Mouse (Mus musculus) heart, embryonic 13.5 days (tissue): ENCODE data around the gene Rsph9. TPM values are rescaled to one million over a fixed set of nuclear protein-coding genes. Genes with fewer than 3 reads are reported as not detected.

Source experiments
- ATAC-seq: fragments of 200-750 bp; cut with Nextera tagmentation; 2 replicates; pipeline ENCODE4 v1.8.0; 2017; ENCODE audit warnings: moderate TSS enrichment; ENCODE audit not compliant: insufficient number of reproducible peaks, low FRiP score, low TSS enrichment; ENCODE audit errors: extremely low read depth
- H3K27ac ChIP-seq: fragments of 300-500 bp; sonication (generic); replicated peaks from 2 replicates; pipeline ENCODE4 v1.5.1; 2015; ENCODE audit warnings: moderate library complexity, mild to moderate bottlenecking, inconsistent platforms
- H3K27me3 ChIP-seq: fragments of 300-500 bp; sonication (generic); replicated peaks from 2 replicates; pipeline ENCODE4 v1.6.1; 2015; ENCODE audit warnings: mild to moderate bottlenecking, inconsistent platforms
- H3K36me3 ChIP-seq: fragments of 300-500 bp; sonication (generic); 2 replicates; pipeline ENCODE4 v1.6.1; 2015; ENCODE audit warnings: mild to moderate bottlenecking, inconsistent platforms
- H3K4me1 ChIP-seq: fragments of 300-500 bp; sonication (generic); 2 replicates; pipeline ENCODE4 v1.6.1; 2015; ENCODE audit warnings: inconsistent platforms
- H3K4me2 ChIP-seq: fragments of 300-500 bp; sonication (generic); 2 replicates; pipeline ENCODE4 v1.6.1; 2015; ENCODE audit warnings: inconsistent platforms, mild to moderate bottlenecking, moderate library complexity
- H3K4me3 ChIP-seq: fragments of 300-500 bp; sonication (generic); 2 replicates; pipeline ENCODE4 v1.5.1; 2015; ENCODE audit warnings: moderate library complexity, mild to moderate bottlenecking, inconsistent platforms
- H3K9ac ChIP-seq: fragments of 300-500 bp; sonication (generic); 2 replicates; pipeline ENCODE4 v1.6.1; 2015; ENCODE audit warnings: inconsistent platforms, mild to moderate bottlenecking, moderate library complexity
- H3K9me3 ChIP-seq: fragments of 300-500 bp; sonication (generic); 2 replicates; pipeline ENCODE4 v1.6.1; 2016; ENCODE audit warnings: inconsistent platforms
- WGBS: fragments of 180-500 bp; shearing (Covaris S2); methylation state at CpG from one replicate; pipeline ENCODE4 v1.1.7; 2015; ENCODE audit warnings: mixed read lengths; 5-methylcytosine and 5-hydroxymethylcytosine counted together
- polyA plus RNA-seq: library from polyadenylated mRNA; unstranded; fragments of >200 nt; fragmentation: Nextera tagmentation; extraction: Ambion mirVana; gene quantifications from 2 replicates; pipeline ENCODE4 v1.2.1, GENCODE M21; 2015

Rsph9 gene
- polyA plus RNA-seq, 1 experiment from 2014 or later = 6.0 TPM

DNA sequence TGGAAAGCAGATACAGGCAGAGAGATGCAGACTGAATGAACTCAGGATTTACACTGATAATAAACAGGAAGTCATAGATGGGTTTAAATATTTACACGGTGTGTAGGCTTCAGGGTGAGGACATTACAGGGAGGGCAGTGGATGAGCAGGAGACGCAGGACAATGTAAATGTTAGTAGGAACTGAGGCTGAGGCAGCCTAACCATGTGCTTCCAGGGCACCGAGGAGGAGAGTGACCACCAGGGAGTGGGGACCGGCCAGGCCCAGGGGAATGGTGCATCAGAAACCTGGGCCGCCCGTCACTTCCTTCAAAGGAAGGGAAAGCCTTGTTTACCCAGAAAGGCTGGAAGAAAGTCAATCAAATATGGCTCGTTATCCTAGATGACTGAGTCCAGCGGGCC lies 45.5 kb downstream of the Rsph9 start:
- Histone ChIP-seq H3K27me3 (peaks cover 23% of the 10 kb centered on the region), H3K9ac (peak overlapping the region; percentile 19; the same call in 1 of the 2 replicates), H3K4me2 (no peak overlapping the region), H3K9me3 (no peaks in the 10 kb centered on the region), H3K27ac (no peak overlapping the region), H3K4me3 (no peak overlapping the region), H3K4me1 (peaks cover 7% of the 10 kb centered on the region; the same call in 1 of the 2 replicates), H3K36me3 (no peaks in the 10 kb centered on the region)
- WGBS = 42% methylated on average over 8 of the region's 8 CpGs
- no peak for ATAC-seq

DNA sequence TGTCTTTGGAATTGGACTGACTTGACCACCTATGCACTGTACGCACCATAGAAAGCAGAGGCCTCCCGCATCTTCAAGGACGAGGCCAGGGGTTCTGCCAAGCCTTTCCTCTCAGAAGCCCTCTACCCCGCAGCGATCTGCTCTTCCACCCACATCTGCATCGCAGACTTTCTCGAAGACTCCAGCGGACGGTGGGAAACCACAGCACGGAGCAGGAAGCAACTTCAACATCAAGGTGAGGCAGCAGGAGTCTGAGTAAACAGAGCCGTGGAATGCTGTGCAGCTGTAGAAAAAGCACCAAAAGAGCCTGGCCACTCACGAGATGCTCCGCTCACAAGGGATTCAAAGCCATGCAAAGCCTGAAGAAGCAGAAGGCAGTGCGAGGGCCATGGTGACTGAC lies 52.1 kb downstream of the Rsph9 start:
- H3K9ac ChIP-seq = no peak overlapping the region
- peaks cover 27% of the 10 kb centered on the region for H3K27me3 ChIP-seq
- H3K4me2 ChIP-seq = no peak overlapping the region
- 80% methylated on average over 14 of the region's 14 CpGs for WGBS
- peaks cover under 1% of the 10 kb centered on the region for H3K4me1 ChIP-seq
- no peak overlapping the region for H3K4me3 ChIP-seq
- ATAC-seq = no peak
- H3K9me3 ChIP-seq = no peaks in the 10 kb centered on the region
- no peak overlapping the region for H3K27ac ChIP-seq
- H3K36me3 ChIP-seq = no peaks in the 10 kb centered on the region

DNA sequence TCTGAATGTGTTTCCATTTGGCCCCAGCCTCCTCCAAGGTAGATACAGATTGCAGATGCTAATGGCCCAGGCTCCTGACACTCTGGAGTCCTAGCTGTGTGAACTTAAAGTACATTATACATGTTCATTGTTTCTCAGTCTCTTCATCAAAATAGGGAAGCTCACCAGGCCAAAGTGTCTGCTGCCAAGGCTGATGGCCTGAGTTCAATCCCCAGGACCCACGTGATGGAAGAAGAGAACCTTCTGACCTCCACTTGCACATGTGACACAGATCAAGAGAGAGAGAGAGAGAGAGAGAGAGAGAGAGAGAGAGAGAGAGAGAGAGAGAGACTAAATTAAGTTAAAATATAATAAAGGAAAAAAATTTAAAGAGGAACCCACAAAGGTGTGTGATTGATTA lies 52.7 kb downstream of the Rsph9 start:
- peaks cover 22% of the 10 kb centered on the region for H3K27me3 ChIP-seq
- peaks cover 6% of the 10 kb centered on the region for H3K4me1 ChIP-seq
- no peak overlapping the region for H3K4me2 ChIP-seq
- no peak overlapping the region for H3K4me3 ChIP-seq
- no peak overlapping the region for H3K27ac ChIP-seq
- H3K36me3 ChIP-seq = no peaks in the 10 kb centered on the region
- WGBS = 88% methylated on average over 1 of the region's 1 CpGs
- no peak overlapping the region for H3K9ac ChIP-seq
- no peak for ATAC-seq
- no peaks in the 10 kb centered on the region for H3K9me3 ChIP-seq

DNA sequence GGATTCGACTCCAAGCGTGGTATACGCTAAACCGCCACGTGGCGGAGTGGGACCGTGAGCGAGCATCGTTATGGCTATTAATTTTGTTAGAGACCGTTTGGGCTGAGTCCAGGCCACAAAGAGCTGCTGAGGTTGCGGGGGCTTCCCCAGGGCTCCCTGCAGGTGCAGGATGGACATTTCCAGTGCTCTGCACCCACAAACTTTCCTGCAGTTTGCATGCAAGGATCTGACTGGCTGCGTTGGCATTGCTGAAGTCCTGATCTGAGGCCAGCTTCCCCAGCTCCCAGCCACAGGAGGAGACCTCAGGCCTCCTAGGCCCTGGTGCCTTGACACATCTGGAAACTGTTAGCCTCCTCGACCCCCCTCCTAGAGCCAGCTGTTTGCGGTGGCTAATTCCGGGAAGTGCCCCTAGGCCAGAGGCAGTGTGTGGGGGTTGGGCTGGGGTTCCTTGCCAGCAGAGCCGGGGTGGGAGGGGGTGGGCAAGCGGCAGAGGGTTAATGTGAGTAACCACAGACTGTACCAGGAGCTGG lies 57.6 kb downstream of the Rsph9 start:
- Histone ChIP-seq H3K9me3 (no peaks in the 10 kb centered on the region), H3K27me3 (0 out of 2 replicates have a peak, but pooled peaks cover 9% of the 10 kb centered on the region), H3K4me1 (peaks cover 39% of the 10 kb centered on the region), H3K9ac (no peak overlapping the region), H3K4me3 (no peak overlapping the region), H3K36me3 (no peaks in the 10 kb centered on the region), H3K4me2 (no peak overlapping the region), H3K27ac (no peak overlapping the region)
- no peak for ATAC-seq
- WGBS = 52% methylated on average over 17 of the region's 17 CpGs

DNA sequence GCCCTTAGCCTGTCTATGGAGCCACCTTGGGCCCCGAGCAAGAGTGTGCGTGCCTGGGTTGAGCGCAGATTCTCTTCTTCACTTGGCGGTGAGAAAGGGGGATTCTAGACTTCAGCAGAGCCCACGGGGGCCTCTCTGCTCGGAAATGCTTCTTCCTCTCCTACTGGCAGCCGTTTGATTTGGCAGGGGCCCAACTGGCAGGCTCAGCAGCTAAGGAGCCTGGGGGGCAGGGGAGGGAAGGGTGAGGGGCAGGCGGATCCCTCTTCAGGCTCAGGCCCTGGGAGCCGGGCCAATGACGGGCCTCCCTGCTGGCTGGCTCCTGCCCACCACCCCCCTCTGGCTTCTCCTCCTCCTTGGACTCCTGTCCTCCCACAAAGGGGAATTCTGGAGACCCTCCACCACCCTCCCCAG lies 59.9 kb downstream of the Rsph9 start:
- peak; percentile 71 for ATAC-seq
- Histone ChIP-seq H3K9ac (peak overlapping the region; percentile 67), H3K4me1 (peaks cover 51% of the 10 kb centered on the region), H3K9me3 (0 out of 2 replicates have a peak, but pooled peaks cover 2% of the 10 kb centered on the region), H3K27ac (peak overlapping the region; percentile 75), H3K36me3 (no peaks in the 10 kb centered on the region), H3K4me2 (peak overlapping the region; percentile 65), H3K27me3 (0 out of 2 replicates have a peak, but pooled peaks cover 9% of the 10 kb centered on the region), H3K4me3 (peak overlapping the region; percentile 34)
- WGBS = 8% methylated on average over 10 of the region's 10 CpGs

DNA sequence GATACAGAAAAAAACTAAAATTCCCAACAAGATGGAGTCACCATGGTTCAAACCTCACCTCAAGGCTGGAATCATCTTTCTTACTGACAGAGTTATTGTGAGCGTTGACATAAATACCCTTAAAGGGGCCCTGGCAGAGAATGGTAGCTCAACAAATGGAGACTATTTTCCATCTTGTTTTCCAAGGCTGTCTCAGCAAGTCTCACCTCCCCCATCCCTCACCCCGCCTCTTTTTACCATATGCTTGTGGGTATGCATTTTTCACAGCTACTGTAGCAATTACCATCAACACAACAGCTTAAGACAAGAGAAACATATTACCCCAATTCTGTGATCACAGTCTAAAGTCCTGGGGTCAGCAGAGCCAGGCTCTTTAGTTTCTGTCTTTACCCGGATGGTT lies 60.6 kb downstream of the Rsph9 start:
- peak overlapping the region; percentile 75 for H3K27ac ChIP-seq
- H3K27me3 ChIP-seq = 0 out of 2 replicates have a peak, but pooled peaks cover 9% of the 10 kb centered on the region
- H3K9ac ChIP-seq = no peak overlapping the region
- H3K36me3 ChIP-seq = no peaks in the 10 kb centered on the region
- no peak for ATAC-seq
- WGBS = 75% methylated on average over 3 of the region's 3 CpGs
- H3K4me1 ChIP-seq = peaks cover 51% of the 10 kb centered on the region
- peak overlapping the region; percentile 65; the same call in 1 of the 2 replicates for H3K4me2 ChIP-seq
- H3K4me3 ChIP-seq = no peak overlapping the region
- H3K9me3 ChIP-seq = 0 out of 2 replicates have a peak, but pooled peaks cover 5% of the 10 kb centered on the region

DNA sequence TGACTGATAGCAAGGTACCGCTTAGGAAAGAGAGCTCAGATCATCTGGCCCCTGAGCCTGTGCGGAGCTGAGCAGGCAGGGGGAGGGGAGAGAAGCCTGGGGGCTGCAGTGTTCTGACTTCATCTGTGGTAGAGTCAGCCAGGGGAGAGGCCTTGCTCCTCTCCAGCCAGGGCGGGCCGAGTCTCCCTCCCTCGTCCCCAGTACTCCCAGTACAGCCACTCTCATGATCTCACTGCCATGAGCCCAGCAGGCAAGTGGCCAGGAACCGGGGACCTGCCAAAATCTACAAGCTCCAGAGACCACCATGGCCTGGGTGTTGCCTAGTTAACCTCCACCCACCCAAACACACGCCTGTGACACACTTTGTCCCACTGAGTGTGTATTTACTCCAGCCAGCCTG lies 62.4 kb downstream of the Rsph9 start:
- Histone ChIP-seq H3K9ac (no peak overlapping the region), H3K4me3 (no peak overlapping the region), H3K36me3 (no peaks in the 10 kb centered on the region), H3K4me2 (no peak overlapping the region), H3K9me3 (0 out of 2 replicates have a peak, but pooled peaks cover 5% of the 10 kb centered on the region), H3K27me3 (0 out of 2 replicates have a peak, but pooled peaks cover 4% of the 10 kb centered on the region), H3K27ac (no peak overlapping the region), H3K4me1 (peaks cover 48% of the 10 kb centered on the region)
- 31% methylated on average over 7 of the region's 7 CpGs for WGBS
- no peak for ATAC-seq

DNA sequence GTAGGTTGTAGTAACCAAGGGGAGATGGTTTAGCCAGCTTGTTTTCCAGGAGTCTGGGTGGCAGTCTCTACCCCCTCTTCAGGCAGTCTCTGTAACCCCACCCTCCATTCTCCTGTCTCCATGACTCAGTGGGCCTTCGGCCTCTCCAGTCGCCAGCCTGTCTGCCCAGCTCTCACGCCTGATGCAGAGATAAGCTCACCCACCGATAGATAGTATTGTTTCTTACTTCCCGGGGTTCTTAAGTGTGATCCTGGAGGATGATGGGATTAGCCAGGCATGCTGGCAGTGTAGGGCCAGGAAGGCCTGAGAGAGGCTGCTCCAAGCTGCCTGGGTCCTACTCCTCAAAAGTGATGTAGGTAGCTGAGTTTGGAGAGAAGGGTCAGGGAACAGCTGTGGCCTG lies 63.0 kb downstream of the Rsph9 start:
- Histone ChIP-seq H3K9ac (no peak overlapping the region), H3K4me1 (peaks cover 42% of the 10 kb centered on the region), H3K27ac (no peak overlapping the region), H3K9me3 (0 out of 2 replicates have a peak, but pooled peaks cover 5% of the 10 kb centered on the region), H3K27me3 (0 out of 2 replicates have a peak, but pooled peaks cover 4% of the 10 kb centered on the region), H3K36me3 (no peaks in the 10 kb centered on the region), H3K4me3 (no peak overlapping the region), H3K4me2 (no peak overlapping the region)
- WGBS = 23% methylated on average over 5 of the region's 5 CpGs
- no peak for ATAC-seq

DNA sequence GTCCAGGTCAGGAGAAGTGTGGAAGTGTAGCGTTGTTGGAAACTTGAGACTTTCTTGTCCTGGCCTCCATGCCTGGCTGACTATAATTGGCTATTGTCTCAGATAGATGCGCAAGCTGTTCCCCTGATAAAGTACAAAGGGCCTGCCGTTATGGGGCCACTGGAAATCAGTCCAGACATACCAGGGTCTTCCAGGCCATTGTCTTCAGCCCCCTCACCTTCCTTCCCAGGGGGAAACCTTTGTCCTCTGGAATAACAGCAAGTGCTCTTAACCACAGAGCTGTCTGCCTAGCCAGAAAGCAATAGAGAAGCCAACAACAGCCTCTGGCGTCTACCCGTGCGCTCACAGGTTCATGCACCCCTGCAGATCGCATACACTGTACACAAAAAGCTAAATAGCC lies 63.6 kb downstream of the Rsph9 start:
- ATAC-seq = no peak
- Histone ChIP-seq H3K4me2 (no peak overlapping the region), H3K9ac (no peak overlapping the region), H3K4me3 (no peak overlapping the region), H3K9me3 (0 out of 2 replicates have a peak, but pooled peaks cover 5% of the 10 kb centered on the region), H3K36me3 (no peaks in the 10 kb centered on the region), H3K27me3 (0 out of 2 replicates have a peak, but pooled peaks cover 4% of the 10 kb centered on the region), H3K4me1 (peaks cover 41% of the 10 kb centered on the region), H3K27ac (no peak overlapping the region)
- WGBS = 53% methylated on average over 7 of the region's 7 CpGs

DNA sequence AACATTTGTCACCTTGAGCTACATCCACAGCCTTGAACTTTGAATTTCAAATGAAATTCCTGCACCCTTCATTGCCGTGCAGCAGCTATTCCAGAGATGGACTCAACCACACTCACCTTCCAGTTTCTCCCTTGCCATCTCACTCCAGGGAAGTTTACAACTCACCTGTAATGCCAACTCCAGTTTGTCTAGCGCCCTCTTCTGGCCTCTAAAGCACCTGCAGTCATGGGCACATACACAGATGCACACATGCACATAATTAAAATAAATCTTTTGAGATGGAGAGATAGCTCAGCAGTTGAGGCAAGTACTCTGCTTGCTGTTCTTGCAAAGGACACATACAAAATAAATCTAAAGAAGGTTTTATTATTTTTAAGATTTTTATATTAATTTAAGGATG lies 65.0 kb downstream of the Rsph9 start:
- no peaks in the 10 kb centered on the region for H3K36me3 ChIP-seq
- H3K9me3 ChIP-seq = 0 out of 2 replicates have a peak, but pooled peaks cover 5% of the 10 kb centered on the region
- no peak overlapping the region for H3K4me3 ChIP-seq
- H3K4me1 ChIP-seq = peaks cover 40% of the 10 kb centered on the region
- no peak overlapping the region for H3K4me2 ChIP-seq
- WGBS = 73% methylated on average over 2 of the region's 2 CpGs
- H3K27ac ChIP-seq = no peak overlapping the region
- ATAC-seq = no peak
- no peaks in the 10 kb centered on the region for H3K27me3 ChIP-seq
- H3K9ac ChIP-seq = no peak overlapping the region

DNA sequence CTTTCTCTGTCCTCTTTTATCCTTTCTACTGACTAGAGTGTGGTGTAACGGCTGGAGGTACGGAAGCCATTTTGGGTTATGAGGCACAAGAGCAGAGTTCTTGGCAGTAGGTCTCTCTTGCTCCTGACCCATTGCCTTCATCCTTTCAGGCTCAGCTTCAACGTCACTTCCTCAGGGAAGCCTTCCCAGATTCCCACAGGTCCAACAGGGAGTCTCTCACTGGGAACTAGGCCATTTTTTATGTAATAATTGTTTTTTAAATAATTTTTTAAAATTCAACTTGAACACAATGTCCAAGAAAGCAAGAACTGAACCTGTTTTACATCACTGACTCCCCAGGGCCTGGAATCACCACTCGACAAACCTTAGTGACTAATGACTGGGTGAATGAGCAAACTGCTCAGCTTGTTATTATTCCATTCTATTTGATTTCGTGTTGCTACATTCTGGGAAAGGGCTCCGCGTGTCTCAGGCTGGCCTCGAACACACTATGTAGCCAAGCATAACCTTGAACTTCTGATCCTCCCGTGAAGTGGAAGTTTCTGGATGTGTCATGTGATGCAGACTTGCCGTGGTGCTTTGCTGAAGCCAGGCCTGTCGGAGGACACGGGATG lies 66.0 kb downstream of the Rsph9 start:
- no peak overlapping the region for H3K27ac ChIP-seq
- no peak for ATAC-seq
- WGBS = 84% methylated on average over 12 of the region's 12 CpGs

DNA sequence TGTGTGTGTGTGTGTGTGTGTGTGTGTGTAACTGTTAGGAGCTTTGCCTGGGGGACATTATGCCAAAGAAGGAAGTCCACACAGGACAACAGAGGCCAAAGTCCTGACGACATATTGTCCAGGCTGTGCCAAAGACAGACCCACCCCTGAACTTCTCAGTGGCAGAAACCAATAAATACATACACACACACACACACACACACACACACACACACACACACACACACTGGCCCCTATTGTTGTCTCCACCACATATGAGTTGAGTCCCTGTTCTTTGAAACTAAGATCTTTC lies 67.8 kb downstream of the Rsph9 start:
- peaks cover 27% of the 10 kb centered on the region for H3K4me1 ChIP-seq
- ATAC-seq = no peak
- no peak overlapping the region for H3K4me3 ChIP-seq
- no peaks in the 10 kb centered on the region for H3K27me3 ChIP-seq
- H3K27ac ChIP-seq = no peak overlapping the region
- H3K4me2 ChIP-seq = no peak overlapping the region
- H3K9me3 ChIP-seq = 0 out of 2 replicates have a peak, but pooled peaks cover 5% of the 10 kb centered on the region
- no peaks in the 10 kb centered on the region for H3K36me3 ChIP-seq
- H3K9ac ChIP-seq = no peak overlapping the region
- 100% methylated on average over 1 of the region's 1 CpGs for WGBS

More for the DNA sequence above, 66.0 kb downstream of the Rsph9 start:
- no peak overlapping the region for H3K4me3 ChIP-seq
- no peak overlapping the region for H3K4me2 ChIP-seq
- H3K27me3 ChIP-seq = no peaks in the 10 kb centered on the region
- 0 out of 2 replicates have a peak, but pooled peaks cover 5% of the 10 kb centered on the region for H3K9me3 ChIP-seq
- H3K9ac ChIP-seq = no peak overlapping the region
- peaks cover 36% of the 10 kb centered on the region for H3K4me1 ChIP-seq
- H3K36me3 ChIP-seq = no peaks in the 10 kb centered on the region
